Mouse (Mus musculus): Measurements from ENCODE around the gene Sap25. TPM values are rescaled to one million over a fixed set of nuclear protein-coding genes. Genes with fewer than 3 reads are reported as not detected.

The Sap25 gene
- polyA plus RNA-seq, 1 experiment = 72.5 TPM

GRCm38 (mm10) chr5:137653366-137653765 lies 12.2 kb downstream of the Sap25 start:
- peaks cover 83% of the 10 kb centered on the region for H3K36me3 ChIP-seq (replicated peaks; ENCODE audit: low read length)
- no peaks in the 10 kb centered on the region for H3K9me3 ChIP-seq
- H3K27me3 ChIP-seq (replicated peaks) = no peaks in the 10 kb centered on the region
- no peak overlapping the region for H3K4me3 ChIP-seq (replicated peaks)
- TF ChIP-seq FLI1 (IDR thresholded peaks at IDR 0.05; ENCODE audit: low read length) = no peak
- TF ChIP-seq GATA1 (IDR thresholded peaks at IDR 0.05; ENCODE audit: borderline replicate concordance, low read length) = no peak
- peaks cover 17% of the 10 kb centered on the region for H3K4me1 ChIP-seq

GRCm38 (mm10) chr5:137654746-137655145 lies 13.6 kb downstream of the Sap25 start:
- peaks cover 92% of the 10 kb centered on the region for H3K36me3 ChIP-seq (replicated peaks; ENCODE audit: low read length)
- TF ChIP-seq FLI1 (IDR thresholded peaks at IDR 0.05; ENCODE audit: low read length) (no peak), GATA1 (IDR thresholded peaks at IDR 0.05; ENCODE audit: borderline replicate concordance, low read length) (no peak)

GRCm38 (mm10) chr5:137656977-137657376 lies 15.8 kb downstream of the Sap25 start:
- no peak for TF ChIP-seq GATA1 (IDR thresholded peaks at IDR 0.05; ENCODE audit: borderline replicate concordance, low read length)
- TF ChIP-seq FLI1 (IDR thresholded peaks at IDR 0.05; ENCODE audit: low read length) = no peak
- Histone ChIP-seq H3K36me3 (replicated peaks; ENCODE audit: low read length) (peaks cover 92% of the 10 kb centered on the region), H3K4me3 (replicated peaks) (no peak overlapping the region)

More at GRCm38 (mm10) chr5:137654746-137655145, 13.6 kb downstream of the Sap25 start:
- Histone ChIP-seq H3K4me3 (replicated peaks) (no peak overlapping the region), H3K27me3 (replicated peaks) (no peaks in the 10 kb centered on the region), H3K9me3 (no peaks in the 10 kb centered on the region), H3K4me1 (peaks cover 6% of the 10 kb centered on the region)

GRCm38 (mm10) chr5:137660064-137660688 lies 19.0 kb downstream of the Sap25 start:
- no peaks in the 10 kb centered on the region for H3K27me3 ChIP-seq (replicated peaks)
- H3K36me3 ChIP-seq (replicated peaks; ENCODE audit: low read length) = peaks cover 92% of the 10 kb centered on the region
- no peak overlapping the region for H3K4me3 ChIP-seq (replicated peaks)
- TF ChIP-seq FLI1 (IDR thresholded peaks at IDR 0.05; ENCODE audit: low read length) (no peak), GATA1 (IDR thresholded peaks at IDR 0.05; ENCODE audit: borderline replicate concordance, low read length) (no peak)
- peaks cover 6% of the 10 kb centered on the region for H3K4me1 ChIP-seq
- no peaks in the 10 kb centered on the region for H3K9me3 ChIP-seq

More at GRCm38 (mm10) chr5:137656977-137657376, 15.8 kb downstream of the Sap25 start:
- Histone ChIP-seq H3K9me3 (no peaks in the 10 kb centered on the region), H3K27me3 (replicated peaks) (no peaks in the 10 kb centered on the region), H3K4me1 (peaks cover 6% of the 10 kb centered on the region)

GRCm38 (mm10) chr5:137663057-137663456 lies 21.9 kb downstream of the Sap25 start:
- no peaks in the 10 kb centered on the region for H3K27me3 ChIP-seq (replicated peaks)
- H3K4me3 ChIP-seq (replicated peaks) = no peak overlapping the region
- H3K36me3 ChIP-seq (replicated peaks; ENCODE audit: low read length) = peaks cover 93% of the 10 kb centered on the region
- TF ChIP-seq GATA1 (IDR thresholded peaks at IDR 0.05; ENCODE audit: borderline replicate concordance, low read length) (no peak), FLI1 (IDR thresholded peaks at IDR 0.05; ENCODE audit: low read length) (no peak)
- no peaks in the 10 kb centered on the region for H3K9me3 ChIP-seq
- H3K4me1 ChIP-seq = no peaks in the 10 kb centered on the region

- Histone ChIP-seq H3K4me1 (peaks cover 49% of the 10 kb centered on the region), H3K36me3 (replicated peaks; ENCODE audit: low read length) (peaks cover 72% of the 10 kb centered on the region), H3K4me3 (replicated peaks) (no peak overlapping the region), H3K9me3 (no peaks in the 10 kb centered on the region), H3K27me3 (replicated peaks) (no peaks in the 10 kb centered on the region)
- TF ChIP-seq FLI1 (IDR thresholded peaks at IDR 0.05; ENCODE audit: low read length) (no peak), GATA1 (IDR thresholded peaks at IDR 0.05; ENCODE audit: borderline replicate concordance, low read length) (no peak)
Measured at GRCm38 (mm10) chr5:137668971-137669370, 27.8 kb downstream of the Sap25 start.

- H3K9me3 ChIP-seq = no peaks in the 10 kb centered on the region
- no peak for TF ChIP-seq GATA1 (IDR thresholded peaks at IDR 0.05; ENCODE audit: borderline replicate concordance, low read length)
- TF ChIP-seq FLI1 (IDR thresholded peaks at IDR 0.05; ENCODE audit: low read length) = no peak
- H3K36me3 ChIP-seq (replicated peaks; ENCODE audit: low read length) = peaks cover 72% of the 10 kb centered on the region
- peaks cover 61% of the 10 kb centered on the region for H3K4me1 ChIP-seq
- H3K27me3 ChIP-seq (replicated peaks) = no peaks in the 10 kb centered on the region
- no peak overlapping the region for H3K4me3 ChIP-seq (replicated peaks)
Measured at GRCm38 (mm10) chr5:137670240-137670639, 29.1 kb downstream of the Sap25 start.

- no peaks in the 10 kb centered on the region for H3K9me3 ChIP-seq
- H3K27me3 ChIP-seq (replicated peaks) = no peaks in the 10 kb centered on the region
- H3K4me1 ChIP-seq = peaks cover 69% of the 10 kb centered on the region
- H3K36me3 ChIP-seq (replicated peaks; ENCODE audit: low read length) = peaks cover 67% of the 10 kb centered on the region
- TF ChIP-seq GATA1 (IDR thresholded peaks at IDR 0.05; ENCODE audit: borderline replicate concordance, low read length) (no peak), FLI1 (IDR thresholded peaks at IDR 0.05; ENCODE audit: low read length) (no peak)
- peak overlapping the region; percentile 87 for H3K4me3 ChIP-seq (replicated peaks)
Measured at GRCm38 (mm10) chr5:137671443-137672240, 30.5 kb downstream of the Sap25 start.

- peaks cover 69% of the 10 kb centered on the region for H3K4me1 ChIP-seq
- H3K36me3 ChIP-seq (replicated peaks; ENCODE audit: low read length) = peaks cover 66% of the 10 kb centered on the region
- H3K4me3 ChIP-seq (replicated peaks) = peak overlapping the region; percentile 33
- H3K9me3 ChIP-seq = no peaks in the 10 kb centered on the region
- TF ChIP-seq GATA1 (IDR thresholded peaks at IDR 0.05; ENCODE audit: borderline replicate concordance, low read length) (no peak), FLI1 (IDR thresholded peaks at IDR 0.05; ENCODE audit: low read length) (no peak)
- no peaks in the 10 kb centered on the region for H3K27me3 ChIP-seq (replicated peaks)
Measured at GRCm38 (mm10) chr5:137672361-137672760, 31.2 kb downstream of the Sap25 start.

GRCm38 (mm10) chr5:137673015-137673414 lies 31.9 kb downstream of the Sap25 start:
- Histone ChIP-seq H3K4me3 (replicated peaks) (no peak overlapping the region), H3K9me3 (no peaks in the 10 kb centered on the region), H3K4me1 (peaks cover 74% of the 10 kb centered on the region), H3K36me3 (replicated peaks; ENCODE audit: low read length) (peaks cover 69% of the 10 kb centered on the region), H3K27me3 (replicated peaks) (no peaks in the 10 kb centered on the region)
- no peak for TF ChIP-seq GATA1 (IDR thresholded peaks at IDR 0.05; ENCODE audit: borderline replicate concordance, low read length)
- TF ChIP-seq FLI1 (IDR thresholded peaks at IDR 0.05; ENCODE audit: low read length) = no peak
